Mouse (Mus musculus) adrenal gland, postnatal 10 days (tissue): ENCODE measurements around the gene Mus81. TPM values are rescaled to one million over a fixed set of nuclear protein-coding genes. Genes with fewer than 3 reads are reported as not detected.
A peak's percentile ranks its signal among the peaks of the same experiment; 100 is the strongest.

Experiments used
- DNase-seq: peaks from one replicate; pipeline ENCODE4 v3.0.0; 2021; ENCODE audit warnings: mixed read lengths
- total RNA-seq, 2 experiments: library from RNA; stranded (reverse); gene quantifications; 2 replicates each; pipeline ENCODE4 v1.2.3; 2021

Gene Mus81
- total RNA-seq, 2 experiments from 2014 or later: 25.2 to 27.4 TPM

DNA sequence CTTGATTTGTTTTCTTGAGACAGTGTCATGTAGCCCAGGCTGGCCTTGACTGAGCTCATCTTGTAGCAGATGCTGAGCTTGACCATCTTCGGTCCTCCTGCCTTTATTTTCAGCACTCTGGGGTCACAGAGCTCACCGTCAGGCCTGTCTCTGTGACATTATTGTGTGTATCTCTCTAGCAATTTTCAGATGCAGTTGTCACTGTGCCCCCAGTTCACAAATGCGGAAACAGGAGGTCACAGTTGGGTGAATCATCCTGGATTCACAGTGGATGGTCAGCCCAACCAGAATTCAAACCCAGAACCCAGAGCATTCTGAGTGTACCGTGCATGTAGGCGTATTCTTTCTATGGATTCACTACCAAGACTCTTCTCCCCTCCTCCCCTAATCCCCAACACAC, 42.5 kb downstream of the Mus81 start:
- no peak for DNase-seq

DNA sequence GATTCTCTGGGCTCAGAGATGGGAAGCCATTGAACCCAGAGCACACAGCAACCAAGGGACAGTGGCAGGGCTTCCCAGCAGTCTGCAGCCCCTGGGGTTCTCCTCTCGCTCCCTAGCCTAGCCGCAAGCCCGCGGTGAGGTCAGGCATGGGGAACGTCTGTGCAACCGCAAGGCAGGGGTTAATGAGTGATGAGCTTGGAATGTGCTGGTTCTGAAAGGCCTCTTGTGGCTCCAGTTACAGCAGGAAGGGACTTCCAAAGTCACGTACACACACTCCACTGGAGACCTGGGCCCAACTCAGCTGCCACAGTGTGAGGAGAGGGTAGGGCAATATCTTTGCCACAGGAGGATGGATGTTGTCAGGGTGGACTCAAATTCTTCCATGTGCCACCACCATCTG, 43.2 kb downstream of the Mus81 start:
- DNase-seq: no peak

GRCm38 (mm10) chr19:5444371-5444908, 43.8 kb downstream of the Mus81 start:
- DNase-seq: no peak

GRCm38 (mm10) chr19:5433951-5434350, 54.3 kb downstream of the Mus81 start:
- DNase-seq: no peak

- peak; percentile 83 for DNase-seq
These were observed 55.0 kb downstream of the Mus81 start for GRCm38 (mm10) chr19:5432992-5433852.

Other genes with a start within 250 kb of the Mus81 start
- 10 to 100 TPM; 23.3 to 28.7 TPM for gene Pacs1, start 215.3 kb downstream of the Mus81 start, total RNA-seq
- 100 to 1,000 TPM; 149 to 167 TPM for gene Sf3b2, start 192.9 kb downstream of the Mus81 start, total RNA-seq
- under 1 TPM; 0.27 to 0.51 TPM for gene Gal3st3, start 190.1 kb downstream of the Mus81 start, total RNA-seq
- not detected for gene Catsper1, start 152.7 kb downstream of the Mus81 start, total RNA-seq
- 1 to 10 TPM; 1.4 to 2.4 TPM for gene Cst6, start 138.8 kb downstream of the Mus81 start, total RNA-seq
- 10 to 100 TPM; 33.6 to 37.8 TPM for gene Eif1ad, start 121.7 kb downstream of the Mus81 start, total RNA-seq
- gene Banf1, start 121.2 kb downstream of the Mus81 start, total RNA-seq: 100 to 1,000 TPM; 165 to 169 TPM
- gene Sart1, start 99.7 kb downstream of the Mus81 start, total RNA-seq: 10 to 100 TPM; 63.6 to 65.1 TPM
- not detected for gene Tsga10ip, start 85.9 kb downstream of the Mus81 start, total RNA-seq
- gene Drap1, start 63.4 kb downstream of the Mus81 start, total RNA-seq: 100 to 1,000 TPM; 246 to 264 TPM
- gene AI837181, start 63.3 kb downstream of the Mus81 start, total RNA-seq: 10 to 100 TPM; 42.5 to 43.8 TPM
- gene Fosl1, start 40.9 kb downstream of the Mus81 start, total RNA-seq: under 1 TPM in 1 of 2 experiments, not detected in 1; 0.18 TPM
- gene Ccdc85b, start 30.5 kb downstream of the Mus81 start, total RNA-seq: 10 to 100 TPM in 1 of 2 experiments, 1 to 10 TPM in 1; 9.4 to 11.5 TPM
- gene Fibp, start 27.8 kb downstream of the Mus81 start, total RNA-seq: 10 to 100 TPM; 74.9 to 99.3 TPM
- 1 to 10 TPM; 1.4 to 1.8 TPM for gene Ctsw, start 19.9 kb downstream of the Mus81 start, total RNA-seq
- 10 to 100 TPM; 48.8 to 50.9 TPM for gene Efemp2, start 14.4 kb downstream of the Mus81 start, total RNA-seq
- gene Cfl1, start 2.1 kb upstream of the Mus81 start, total RNA-seq: 100 to 1,000 TPM; 651 to 659 TPM
- gene 1700020D05Rik, start 15.4 kb upstream of the Mus81 start, total RNA-seq: 1 to 10 TPM; 1.2 to 2.7 TPM
- 10 to 100 TPM in 1 of 2 experiments, 1 to 10 TPM in 1; 8.0 to 12.3 TPM for gene Snx32, start 22.1 kb upstream of the Mus81 start, total RNA-seq
- gene Ovol1, start 72.2 kb upstream of the Mus81 start, total RNA-seq: not detected
- 1 to 10 TPM; 6.3 to 7.3 TPM for gene Ap5b1, start 79.6 kb upstream of the Mus81 start, total RNA-seq
- 100 to 1,000 TPM in 1 of 2 experiments, 10 to 100 TPM in 1; 98.8 to 108 TPM for gene Rnaseh2c, start 113.5 kb upstream of the Mus81 start, total RNA-seq
- gene Kat5, start 121.8 kb upstream of the Mus81 start, total RNA-seq: 10 to 100 TPM; 49.9 to 52.2 TPM
- 10 to 100 TPM; 54.1 to 55.7 TPM for gene Rela, start 149.1 kb upstream of the Mus81 start, total RNA-seq
- gene Sipa1, start 175.3 kb upstream of the Mus81 start, total RNA-seq: 10 to 100 TPM; 52.5 to 68.0 TPM
- gene Map3k11, start 200.3 kb upstream of the Mus81 start, total RNA-seq: 10 to 100 TPM; 49.2 to 50.6 TPM
- gene Pcnx3, start 200.5 kb upstream of the Mus81 start, total RNA-seq: 10 to 100 TPM; 54.8 to 85.4 TPM
- gene Kcnk7, start 216.0 kb upstream of the Mus81 start, total RNA-seq: not detected
- gene Ehbp1l1, start 237.9 kb upstream of the Mus81 start, total RNA-seq: 10 to 100 TPM; 29.8 to 48.9 TPM
- 10 to 100 TPM; 47.0 to 59.8 TPM for gene Fam89b, start 241.3 kb upstream of the Mus81 start, total RNA-seq